Mouse (Mus musculus) 3134 (cell line): ENCODE measurements around the gene Coa4.
"Not testable (repeated sequence)": the region's sequence is repeated elsewhere in the genome, so short reads cannot be mapped to it uniquely, and the experiment has no call there.

Experiments
- DNase-seq: peaks from one replicate; pipeline ENCODE4 v3.0.0-alpha.2; 2011; ENCODE audit warnings: low spot score; ENCODE audit not compliant: insufficient read length; ENCODE audit errors: extremely low read depth

Gene Coa4

GRCm38 (mm10) chr7:100555431-100555951, 18.6 kb downstream of the Coa4 start:
- DNase-seq, result no peak

- no peak for DNase-seq
Observed at GRCm38 (mm10) chr7:100557241-100557640, 20.4 kb downstream of the Coa4 start.

- no peak for DNase-seq
Observed at GRCm38 (mm10) chr7:100559331-100559730, 22.5 kb downstream of the Coa4 start.

GRCm38 (mm10) chr7:100561861-100562587, 25.2 kb downstream of the Coa4 start:
- DNase-seq, result no peak

- DNase-seq, result not testable (repeated sequence)
Observed at GRCm38 (mm10) chr7:100567238-100567637, 30.4 kb downstream of the Coa4 start.

GRCm38 (mm10) chr7:100569907-100570306, 33.0 kb downstream of the Coa4 start:
- no peak for DNase-seq

GRCm38 (mm10) chr7:100570930-100571715, 34.3 kb downstream of the Coa4 start:
- DNase-seq, result no peak

- no peak for DNase-seq
Observed at GRCm38 (mm10) chr7:100572061-100572460, 35.2 kb downstream of the Coa4 start.

GRCm38 (mm10) chr7:100572704-100573103, 35.8 kb downstream of the Coa4 start:
- DNase-seq, result no peak

- DNase-seq, result no peak
Observed at GRCm38 (mm10) chr7:100578794-100579193, 41.9 kb downstream of the Coa4 start.

GRCm38 (mm10) chr7:100582235-100582634, 45.4 kb downstream of the Coa4 start:
- DNase-seq, result no peak

- peak; percentile 90 for DNase-seq
Observed at GRCm38 (mm10) chr7:100582727-100583236, 45.9 kb downstream of the Coa4 start.

GRCm38 (mm10) chr7:100589816-100590215, 52.9 kb downstream of the Coa4 start:
- no peak for DNase-seq
